Mouse (Mus musculus) cortical plate, adult 2 months (tissue): Measurements from ENCODE around the gene Meaf6.

Experiments
- CTCF ChIP-seq: fragments of 200-500 bp; IDR thresholded peaks from 2 replicates; pipeline ENCODE4 v1.5.1; 2011; ENCODE audit warnings: mild to moderate bottlenecking, control low read depth, low read length; ENCODE audit not compliant: insufficient read depth; ENCODE audit errors: extremely low read depth
- POLR2A ChIP-seq: fragments of 200-500 bp; IDR thresholded peaks from 2 replicates; pipeline ENCODE4 v1.6.1; 2011; ENCODE audit warnings: mild to moderate bottlenecking, low read length, control low read depth; ENCODE audit not compliant: insufficient read depth; ENCODE audit errors: extremely low read depth

DNA sequence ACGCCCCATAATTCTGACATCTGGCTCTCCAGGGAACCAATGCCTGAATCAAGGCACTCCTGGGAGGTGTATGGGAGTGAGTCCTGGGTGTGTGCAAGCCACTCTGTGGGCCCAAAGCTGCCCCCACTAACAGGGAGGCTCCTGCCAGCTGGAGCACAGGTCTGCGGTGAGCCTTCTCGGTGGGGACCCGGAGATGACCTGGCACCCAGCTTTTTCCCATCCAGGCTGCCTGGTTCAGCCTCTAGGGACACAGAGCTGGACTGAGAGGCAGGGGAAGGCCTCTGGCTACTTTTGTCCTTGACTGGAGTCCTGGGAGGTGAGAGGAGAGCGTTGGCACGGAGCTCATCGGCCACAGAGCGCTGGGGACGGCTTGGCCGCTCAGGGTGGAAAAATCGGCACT, 34.8 kb downstream of the Meaf6 start:
- TF ChIP-seq CTCF = no peak
- TF ChIP-seq POLR2A = no peak
